Mouse (Mus musculus): ENCODE results near the gene Igfbp3.

GRCm38 (mm10) chr11:7212126-7212798, 1.5 kb downstream of the Igfbp3 start:
- TF ChIP-seq CTCF (IDR thresholded peaks at IDR 0.05; ENCODE audit: low read depth) (no peak), EP300 (optimal IDR thresholded peaks at IDR 0.05) (no peak)

Measured in stomach, postnatal 0 days (tissue).